Mouse (Mus musculus) midbrain, embryonic 15.5 days (tissue): ENCODE measurements around the gene Tmem37. TPM values are rescaled to one million over a fixed set of nuclear protein-coding genes. Genes with fewer than 3 reads are reported as not detected.

Experiments
- ATAC-seq: fragments of 200-750 bp; cut with Nextera tagmentation; replicated peaks from 2 replicates; pipeline ENCODE4 v1.8.0; 2017; ENCODE audit warnings: moderate TSS enrichment
- H3K27ac ChIP-seq: fragments of 300-500 bp; sonication (generic); 2 replicates; pipeline ENCODE4 v1.5.1; 2015; ENCODE audit warnings: mild to moderate bottlenecking, inconsistent platforms
- H3K27me3 ChIP-seq: fragments of 300-500 bp; sonication (generic); replicated peaks from 2 replicates; pipeline ENCODE4 v1.6.1; 2015; ENCODE audit warnings: inconsistent platforms
- H3K36me3 ChIP-seq: fragments of 300-500 bp; sonication (generic); replicated peaks from 2 replicates; pipeline ENCODE4 v1.6.1; 2015; ENCODE audit warnings: inconsistent platforms
- H3K4me1 ChIP-seq: fragments of 300-500 bp; sonication (generic); 2 replicates; pipeline ENCODE4 v1.6.1; 2015; ENCODE audit warnings: inconsistent platforms
- H3K4me2 ChIP-seq: fragments of 300-500 bp; sonication (generic); 2 replicates; pipeline ENCODE4 v1.6.1; 2015; ENCODE audit warnings: inconsistent platforms, mild to moderate bottlenecking, moderate library complexity
- H3K4me3 ChIP-seq: fragments of 300-500 bp; sonication (generic); 2 replicates; pipeline ENCODE4 v1.5.1; 2015; ENCODE audit warnings: mild to moderate bottlenecking, inconsistent platforms
- H3K9ac ChIP-seq: fragments of 300-500 bp; sonication (generic); 2 replicates; pipeline ENCODE4 v1.6.1; 2015; ENCODE audit warnings: mild to moderate bottlenecking, inconsistent platforms
- H3K9me3 ChIP-seq: fragments of 300-500 bp; sonication (generic); 2 replicates; pipeline ENCODE4 v1.6.1; 2016; ENCODE audit warnings: inconsistent platforms
- WGBS: fragments of 180-500 bp; shearing (Covaris S2); methylation state at CpG from one replicate; pipeline ENCODE4 v1.1.7; 2015; ENCODE audit warnings: mixed read lengths; 5-methylcytosine and 5-hydroxymethylcytosine counted together
- polyA plus RNA-seq: library from polyadenylated mRNA; unstranded; fragments of >200 nt; fragmentation: Nextera tagmentation; extraction: Ambion mirVana; gene quantifications from 2 replicates; pipeline ENCODE4 v1.2.1, GENCODE M21; 2015

The Tmem37 gene
- polyA plus RNA-seq, 1 experiment from 2014 or later = 7.6 TPM

DNA sequence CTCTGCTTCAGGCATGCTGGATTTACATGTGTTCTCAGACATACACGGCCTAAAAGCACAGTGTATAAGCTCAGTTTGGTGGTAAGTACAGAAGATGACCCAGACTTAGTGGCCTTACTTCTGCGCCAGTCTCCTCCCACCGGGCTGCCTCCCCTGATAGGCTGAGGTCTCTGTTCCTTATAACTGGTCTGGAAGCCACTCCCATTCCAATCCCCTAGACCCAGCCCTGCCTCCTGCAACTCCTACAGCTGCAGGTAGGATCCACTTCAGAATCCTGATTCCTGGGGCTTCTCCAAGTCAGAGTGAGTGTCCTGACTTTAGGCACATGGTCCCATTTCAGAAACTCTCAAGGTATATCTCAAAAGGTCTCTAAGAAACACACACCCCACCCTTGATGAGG, 11.8 kb upstream of the Tmem37 start:
- Histone ChIP-seq H3K4me1 (no peaks in the 10 kb centered on the region), H3K4me3 (no peak overlapping the region), H3K4me2 (no peak overlapping the region), H3K36me3 (no peaks in the 10 kb centered on the region), H3K9ac (no peak overlapping the region), H3K27ac (no peak overlapping the region), H3K27me3 (no peaks in the 10 kb centered on the region), H3K9me3 (no peaks in the 10 kb centered on the region)
- no peak for ATAC-seq
- WGBS = 72% methylated on average over 3 of the region's 3 CpGs

DNA sequence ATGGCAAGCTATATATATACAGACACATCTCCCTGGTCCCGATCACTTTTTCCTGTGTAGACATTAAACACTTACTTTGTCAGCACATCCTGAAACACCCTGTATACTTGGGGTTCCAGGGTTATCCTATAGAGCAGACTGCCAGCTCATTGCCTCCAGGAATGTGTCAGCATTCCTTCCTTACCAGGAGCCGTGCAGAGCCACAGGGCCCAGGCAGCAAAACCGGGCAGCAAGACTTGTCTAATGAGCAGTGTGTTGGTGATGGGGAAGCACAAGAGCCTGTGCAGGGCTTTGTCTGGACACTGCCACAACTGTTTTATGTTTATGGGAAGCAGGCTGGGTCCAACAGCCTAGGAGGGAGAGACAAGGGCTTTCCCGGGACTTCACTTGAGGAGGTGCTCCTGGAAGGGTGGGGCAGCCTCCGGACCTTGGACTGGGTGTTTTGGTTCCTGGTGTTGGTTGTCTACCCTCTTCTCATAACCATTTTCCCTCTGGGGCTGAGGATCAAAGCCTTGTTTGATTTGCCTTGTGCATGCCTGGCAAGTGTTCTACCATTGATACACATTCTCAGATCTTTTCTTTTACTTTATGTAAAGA, 10.1 kb upstream of the Tmem37 start:
- no peaks in the 10 kb centered on the region for H3K9me3 ChIP-seq
- H3K4me3 ChIP-seq = no peak overlapping the region
- H3K9ac ChIP-seq = no peak overlapping the region
- no peak overlapping the region for H3K27ac ChIP-seq
- no peaks in the 10 kb centered on the region for H3K27me3 ChIP-seq
- no peak overlapping the region for H3K4me2 ChIP-seq
- WGBS = 67% methylated on average over 5 of the region's 5 CpGs
- H3K36me3 ChIP-seq = no peaks in the 10 kb centered on the region
- no peak for ATAC-seq
- H3K4me1 ChIP-seq = no peaks in the 10 kb centered on the region

DNA sequence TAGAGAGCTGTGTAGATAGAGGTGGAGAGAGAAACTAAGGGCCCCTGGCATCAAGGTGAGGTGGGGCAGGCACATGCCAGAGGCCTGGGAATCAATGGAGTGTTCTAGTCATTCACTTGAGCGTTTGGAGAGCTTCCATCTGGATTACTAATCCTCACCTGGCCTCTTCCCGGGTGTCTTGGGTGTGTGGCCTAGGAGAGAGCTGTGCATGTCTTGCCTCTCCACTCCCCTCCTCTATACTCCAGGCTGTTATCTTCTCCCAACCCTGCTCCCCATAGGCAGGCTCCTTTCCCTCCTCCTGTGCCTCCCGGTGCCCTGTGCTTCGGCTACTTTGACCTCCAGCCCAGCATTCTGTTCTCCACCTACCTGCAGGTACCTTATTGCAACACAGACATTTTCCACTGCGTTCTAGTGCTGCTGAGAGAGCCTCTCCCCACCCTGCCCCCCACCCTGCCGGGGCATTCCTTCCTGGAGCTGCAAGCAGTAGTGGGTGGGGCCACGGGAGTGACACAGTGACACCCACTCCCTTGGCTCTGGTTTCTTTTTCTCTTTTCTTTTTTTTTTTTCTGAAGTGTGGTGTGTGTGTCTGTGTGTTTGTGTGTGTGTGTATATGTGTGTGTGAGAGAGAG, 9.2 kb upstream of the Tmem37 start:
- Histone ChIP-seq H3K4me1 (no peaks in the 10 kb centered on the region), H3K27me3 (no peaks in the 10 kb centered on the region), H3K27ac (no peak overlapping the region), H3K4me2 (no peak overlapping the region), H3K36me3 (no peaks in the 10 kb centered on the region), H3K9me3 (no peaks in the 10 kb centered on the region), H3K9ac (no peak overlapping the region), H3K4me3 (no peak overlapping the region)
- ATAC-seq = no peak
- WGBS = 54% methylated on average over 7 of the region's 7 CpGs

DNA sequence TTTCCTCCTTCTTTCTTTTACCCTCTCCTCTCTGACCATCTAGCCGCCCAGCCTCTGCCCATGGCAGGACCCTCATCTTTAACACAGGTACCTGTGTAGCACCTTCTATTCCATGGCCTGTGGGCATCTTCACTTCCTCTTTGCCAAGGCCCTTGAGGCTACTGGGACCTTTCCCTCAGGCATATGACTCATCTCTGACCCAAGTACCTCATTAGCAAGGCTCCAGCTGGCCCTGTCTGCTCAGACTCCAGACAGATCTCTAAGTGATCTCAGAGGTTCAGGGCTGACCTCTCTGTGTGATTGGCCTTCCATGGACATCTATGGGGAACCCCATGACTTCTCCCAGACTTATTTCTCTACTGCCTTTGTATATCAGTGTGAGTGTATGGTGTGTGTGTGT, 6.8 kb upstream of the Tmem37 start:
- 100% methylated on average over 1 of the region's 1 CpGs for WGBS
- Histone ChIP-seq H3K27ac (no peak overlapping the region), H3K9ac (no peak overlapping the region), H3K4me3 (no peak overlapping the region), H3K9me3 (no peaks in the 10 kb centered on the region), H3K36me3 (no peaks in the 10 kb centered on the region), H3K4me1 (no peaks in the 10 kb centered on the region), H3K27me3 (no peaks in the 10 kb centered on the region), H3K4me2 (no peak overlapping the region)
- ATAC-seq = no peak

DNA sequence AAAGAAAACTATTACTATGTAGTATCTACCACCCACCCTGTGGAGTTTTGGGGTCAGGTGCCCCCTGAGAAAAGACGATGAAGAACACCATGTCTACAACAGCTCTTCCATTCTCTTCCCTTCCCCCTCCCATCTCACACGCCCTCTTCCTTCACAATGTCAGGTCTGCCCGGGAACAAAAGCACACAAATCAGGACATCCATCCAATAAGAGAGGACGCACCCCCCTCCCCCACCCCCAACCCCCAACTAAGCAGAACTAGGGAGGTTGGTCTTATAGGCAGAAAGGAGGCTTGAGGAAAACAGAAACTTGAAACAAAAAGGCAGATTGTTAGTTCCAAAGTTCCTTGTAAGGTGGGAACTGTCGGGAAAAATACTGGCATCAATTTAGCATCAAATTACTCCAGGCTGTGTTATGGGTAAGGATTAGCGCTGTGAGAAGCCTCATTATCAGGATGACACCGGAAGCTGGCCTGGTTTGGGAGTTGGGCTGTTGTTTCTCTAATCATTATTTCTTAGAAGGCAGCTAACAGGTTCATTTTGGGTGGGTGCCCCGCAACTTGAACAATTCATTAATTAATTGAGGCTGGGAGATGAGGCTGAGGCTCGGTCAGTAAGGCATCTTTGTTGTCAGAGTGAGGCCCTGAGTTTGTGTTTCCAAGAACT, 4.0 kb upstream of the Tmem37 start:
- no peak overlapping the region for H3K9ac ChIP-seq
- ATAC-seq = no peak
- no peak overlapping the region for H3K4me2 ChIP-seq
- H3K9me3 ChIP-seq = no peaks in the 10 kb centered on the region
- H3K27ac ChIP-seq = no peak overlapping the region
- no peak overlapping the region for H3K4me3 ChIP-seq
- no peaks in the 10 kb centered on the region for H3K36me3 ChIP-seq
- peaks cover 15% of the 10 kb centered on the region for H3K27me3 ChIP-seq
- peaks cover 14% of the 10 kb centered on the region for H3K4me1 ChIP-seq
- 14% methylated on average over 9 of the region's 9 CpGs for WGBS

DNA sequence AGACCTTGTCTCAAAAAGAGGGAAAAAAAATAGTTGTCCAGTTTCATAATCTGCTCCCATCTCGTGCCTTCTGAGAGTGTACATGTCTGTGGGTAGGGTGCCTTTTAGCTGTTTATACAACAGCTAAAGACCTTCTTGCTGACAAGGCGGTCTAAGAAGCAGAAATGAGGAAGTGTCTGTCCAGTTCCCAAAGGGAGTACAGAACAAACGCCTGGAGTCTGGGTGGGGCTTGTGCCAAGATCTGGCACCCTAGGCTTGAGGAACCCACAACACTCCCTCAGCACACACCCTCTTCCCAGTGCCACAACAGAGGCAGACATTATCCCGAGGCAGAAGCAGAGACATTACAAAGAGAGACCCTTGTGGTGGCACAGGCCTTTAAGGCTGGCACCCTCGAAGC, 1.6 kb upstream of the Tmem37 start:
- Histone ChIP-seq H3K4me1 (peaks cover 15% of the 10 kb centered on the region), H3K9me3 (no peaks in the 10 kb centered on the region), H3K4me3 (no peak overlapping the region), H3K9ac (no peak overlapping the region), H3K4me2 (no peak overlapping the region), H3K27me3 (peaks cover 28% of the 10 kb centered on the region), H3K27ac (no peak overlapping the region), H3K36me3 (no peaks in the 10 kb centered on the region)
- 76% methylated on average over 5 of the region's 5 CpGs for WGBS
- no peak for ATAC-seq

DNA sequence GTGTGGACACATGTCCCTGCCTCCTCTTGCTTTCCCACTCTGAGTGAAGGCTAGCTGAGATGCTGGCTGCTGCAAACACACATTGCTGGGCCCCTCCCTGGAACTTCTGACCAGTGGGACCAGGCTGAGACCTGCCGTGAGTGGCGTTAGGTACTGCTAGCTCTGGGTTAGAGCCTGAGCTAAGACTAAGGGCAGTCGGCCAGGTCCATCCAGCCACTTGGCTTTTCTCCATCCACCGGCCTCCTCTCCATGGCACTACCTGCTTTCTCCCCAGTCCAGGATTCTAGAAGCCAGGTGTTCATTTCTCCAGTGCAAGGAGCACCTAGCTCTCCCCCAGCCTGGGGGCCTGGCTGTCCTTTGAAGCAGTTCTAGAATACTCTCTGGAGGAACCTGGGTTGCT, 1.1 kb upstream of the Tmem37 start:
- H3K4me1 ChIP-seq = peaks cover 15% of the 10 kb centered on the region
- WGBS = 83% methylated on average over 4 of the region's 4 CpGs
- no peaks in the 10 kb centered on the region for H3K9me3 ChIP-seq
- no peak overlapping the region for H3K4me3 ChIP-seq
- H3K27me3 ChIP-seq = peaks cover 28% of the 10 kb centered on the region
- H3K9ac ChIP-seq = no peak overlapping the region
- ATAC-seq = no peak
- no peaks in the 10 kb centered on the region for H3K36me3 ChIP-seq
- H3K4me2 ChIP-seq = no peak overlapping the region
- no peak overlapping the region for H3K27ac ChIP-seq

DNA sequence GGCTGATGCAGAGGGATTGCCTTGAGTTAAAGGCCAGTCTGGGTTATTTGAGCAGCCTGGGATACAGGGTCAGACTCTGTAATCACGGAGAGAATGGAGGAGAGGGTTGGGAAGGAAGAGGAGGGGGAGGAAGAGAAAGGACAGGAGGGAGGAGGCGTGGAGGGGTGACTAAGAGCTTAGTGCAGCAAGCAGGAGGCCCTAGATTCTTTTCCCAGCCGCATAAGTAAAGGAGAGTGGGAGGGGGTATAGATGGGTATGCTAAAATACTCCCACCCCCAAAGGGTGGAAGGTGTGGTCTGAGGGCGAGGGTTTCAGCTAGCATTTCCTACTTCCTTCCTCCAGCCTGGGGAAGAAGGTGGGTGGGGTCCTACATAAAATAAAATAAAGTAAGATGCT, 431 bp upstream of the Tmem37 start:
- Histone ChIP-seq H3K36me3 (no peaks in the 10 kb centered on the region), H3K27me3 (peaks cover 28% of the 10 kb centered on the region), H3K4me2 (no peak overlapping the region), H3K4me3 (no peak overlapping the region), H3K9ac (no peak overlapping the region), H3K9me3 (no peaks in the 10 kb centered on the region), H3K27ac (no peak overlapping the region), H3K4me1 (peaks cover 15% of the 10 kb centered on the region)
- WGBS = 26% methylated on average over 4 of the region's 4 CpGs
- no peak for ATAC-seq

DNA sequence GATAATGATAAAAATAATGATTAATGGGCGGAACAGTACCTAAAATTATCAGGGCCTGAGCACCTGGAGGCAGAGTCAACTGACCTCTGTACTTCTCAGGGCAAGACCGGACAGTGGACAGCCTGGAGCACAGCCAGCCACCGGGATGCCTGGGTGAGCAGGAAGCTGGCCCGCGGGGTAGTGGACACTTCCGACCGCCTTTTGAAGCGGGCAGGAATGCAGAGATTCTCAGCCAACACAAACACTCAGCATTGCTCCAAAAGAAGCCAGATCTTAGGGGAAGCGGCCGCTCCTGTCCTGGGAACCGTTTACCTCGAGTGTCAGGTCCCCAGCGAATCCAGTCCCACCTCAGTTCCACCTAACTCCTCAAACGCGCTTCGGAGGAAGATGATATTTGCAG, 974 bp downstream of the Tmem37 start:
- no peaks in the 10 kb centered on the region for H3K9me3 ChIP-seq
- H3K4me1 ChIP-seq = peaks cover 15% of the 10 kb centered on the region
- no peak overlapping the region for H3K27ac ChIP-seq
- H3K4me2 ChIP-seq = peak overlapping the region; percentile 74
- H3K4me3 ChIP-seq = peak overlapping the region; percentile 37
- 0 out of 2 replicates have a peak overlapping the region, but pooled peaks have one; percentile 3 for H3K9ac ChIP-seq
- ATAC-seq = no peak
- H3K27me3 ChIP-seq = peaks cover 28% of the 10 kb centered on the region
- no peaks in the 10 kb centered on the region for H3K36me3 ChIP-seq
- WGBS = 13% methylated on average over 16 of the region's 16 CpGs

DNA sequence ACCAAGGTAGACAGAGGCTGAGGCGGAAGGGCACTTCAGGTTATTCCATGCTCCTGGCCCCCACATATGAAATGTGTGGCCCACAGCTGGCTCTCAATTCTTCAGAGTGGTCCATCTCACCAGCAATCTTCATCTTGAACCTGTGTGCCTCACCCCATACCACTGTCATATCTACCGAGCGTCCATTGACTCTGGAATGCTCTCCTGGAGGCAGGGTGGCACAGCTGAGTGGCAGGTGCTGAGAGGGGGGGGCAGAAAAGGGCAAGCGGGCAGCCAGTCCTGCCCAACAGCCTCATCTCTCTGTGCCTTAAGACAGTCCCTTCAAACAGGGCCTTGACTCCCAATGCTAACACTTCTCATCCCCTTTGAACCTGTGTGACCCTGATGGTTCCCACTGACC, 2.7 kb downstream of the Tmem37 start:
- 90% methylated on average over 4 of the region's 4 CpGs for WGBS

DNA sequence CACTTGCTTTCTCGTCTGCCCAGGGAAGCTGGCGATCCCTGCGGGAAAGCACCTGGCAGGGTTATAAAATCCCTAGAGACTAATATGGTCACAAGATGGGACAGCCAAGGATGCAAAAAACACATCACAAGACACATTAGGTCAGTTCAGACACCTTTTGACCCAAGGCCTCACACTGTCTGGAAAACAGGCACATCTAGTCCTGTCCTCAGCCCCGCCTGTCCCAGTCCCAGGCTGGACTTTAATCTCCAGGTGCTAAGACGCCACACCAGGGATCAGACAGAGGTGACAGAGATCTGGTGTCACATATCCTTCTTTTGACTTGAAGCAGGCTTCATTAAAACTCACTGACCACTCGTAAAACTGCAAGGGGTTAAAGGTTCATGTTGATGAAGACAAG, 3.7 kb downstream of the Tmem37 start:
- Histone ChIP-seq H3K27ac (no peak overlapping the region), H3K4me1 (peaks cover 15% of the 10 kb centered on the region)
- 66% methylated on average over 6 of the region's 6 CpGs for WGBS

More for the DNA sequence above, 2.7 kb downstream of the Tmem37 start:
- Histone ChIP-seq H3K9ac (no peak overlapping the region), H3K36me3 (no peaks in the 10 kb centered on the region), H3K27me3 (peaks cover 28% of the 10 kb centered on the region), H3K4me1 (peaks cover 15% of the 10 kb centered on the region), H3K4me3 (no peak overlapping the region), H3K4me2 (no peak overlapping the region), H3K27ac (no peak overlapping the region), H3K9me3 (no peaks in the 10 kb centered on the region)
- ATAC-seq = no peak

DNA sequence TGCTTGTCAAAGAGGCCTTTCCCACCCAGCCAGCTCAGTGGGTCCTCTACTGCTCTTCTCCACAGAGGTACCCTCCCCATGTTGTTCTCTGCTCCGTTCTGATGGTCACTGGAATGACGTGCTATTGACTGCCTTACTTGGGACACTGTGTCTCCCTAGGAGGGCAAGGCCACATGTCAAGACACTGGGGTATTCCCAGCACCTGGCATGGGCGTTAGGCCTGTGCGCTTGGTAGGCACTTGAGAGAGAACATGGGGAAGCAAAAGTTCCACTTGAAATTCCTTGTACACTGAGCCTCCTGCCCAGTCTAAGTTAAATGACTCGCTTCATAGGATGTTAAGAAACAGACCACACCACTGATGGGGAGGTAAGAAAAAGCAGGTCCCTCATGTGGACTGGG, 4.8 kb downstream of the Tmem37 start:
- Histone ChIP-seq H3K4me1 (peaks cover 14% of the 10 kb centered on the region), H3K36me3 (no peaks in the 10 kb centered on the region), H3K9me3 (no peaks in the 10 kb centered on the region), H3K27me3 (peaks cover 18% of the 10 kb centered on the region), H3K27ac (no peak overlapping the region), H3K4me2 (no peak overlapping the region), H3K4me3 (no peak overlapping the region), H3K9ac (no peak overlapping the region)
- 86% methylated on average over 5 of the region's 5 CpGs for WGBS
- no peak for ATAC-seq

More for the DNA sequence above, 3.7 kb downstream of the Tmem37 start:
- no peak overlapping the region for H3K4me2 ChIP-seq
- no peaks in the 10 kb centered on the region for H3K9me3 ChIP-seq
- no peak overlapping the region for H3K9ac ChIP-seq
- H3K36me3 ChIP-seq = no peaks in the 10 kb centered on the region
- peaks cover 28% of the 10 kb centered on the region for H3K27me3 ChIP-seq
- H3K4me3 ChIP-seq = no peak overlapping the region
- ATAC-seq = no peak

DNA sequence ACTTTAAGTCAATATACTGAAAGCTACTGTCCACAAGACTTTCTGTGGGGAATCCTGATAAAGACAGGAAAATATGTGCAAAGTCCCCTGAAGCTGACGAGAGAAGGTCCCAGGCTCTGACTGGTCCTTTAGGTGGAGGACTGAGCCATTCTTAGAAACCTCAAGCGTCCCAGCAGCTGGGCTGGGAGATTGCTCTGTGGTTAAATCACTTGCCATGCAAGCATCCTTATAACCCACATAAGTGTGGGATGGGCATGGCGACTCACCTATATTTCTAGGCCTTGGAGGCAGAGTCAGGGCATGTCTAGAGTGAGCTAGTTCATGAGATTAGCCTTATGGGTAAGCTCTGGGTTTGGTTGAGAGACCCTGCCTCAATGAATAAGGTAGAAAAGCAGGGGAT, 7.2 kb downstream of the Tmem37 start:
- Histone ChIP-seq H3K9me3 (no peaks in the 10 kb centered on the region), H3K27me3 (peaks cover 3% of the 10 kb centered on the region; the same call in 1 of the 2 replicates), H3K4me2 (no peak overlapping the region), H3K36me3 (no peaks in the 10 kb centered on the region), H3K4me1 (no peaks in the 10 kb centered on the region), H3K4me3 (no peak overlapping the region), H3K9ac (no peak overlapping the region), H3K27ac (no peak overlapping the region)
- WGBS = 90% methylated on average over 3 of the region's 3 CpGs
- no peak for ATAC-seq
